Mouse (Mus musculus): ENCODE measurements at regions not wholly inside any gene's neighbourhood (a gene's known extent, or its start where the extent isn't known, plus 50 kb on each side); places are given as distances from the start of the nearest gene placed in this dataset.

- TF ChIP-seq CTCF (IDR thresholded peaks at IDR 0.05) (no peak), EP300 (IDR thresholded peaks at IDR 0.05) (no peak)
These were observed 187.7 kb upstream of the Tbl1xr1 start for GRCm38 (mm10) chr3:21888710-21889109.
